Mouse (Mus musculus): ENCODE results near the gene Pkd1l2.

Gene Pkd1l2

GRCm38 (mm10) chr8:117082399-117082872 lies at the start of gene Pkd1l2:
TSS of gene Pkd1l2 (minus strand) at chr8:117082449.
- no peak for DNase-seq (ENCODE audit: low spot score)

GRCm38 (mm10) chr8:117127063-117127462 lies 44.8 kb upstream of the Pkd1l2 start:
- no peak for DNase-seq (ENCODE audit: low spot score)

- no peak for DNase-seq (ENCODE audit: low spot score)
These were observed 44.2 kb upstream of the Pkd1l2 start for GRCm38 (mm10) chr8:117126411-117126810.

GRCm38 (mm10) chr8:117125854-117126253 lies 43.6 kb upstream of the Pkd1l2 start:
- no peak for DNase-seq (ENCODE audit: low spot score)

- DNase-seq (ENCODE audit: low spot score) = peak; percentile 29
These were observed 41.8 kb upstream of the Pkd1l2 start for GRCm38 (mm10) chr8:117123850-117124633.

GRCm38 (mm10) chr8:117121277-117121676 lies 39.0 kb upstream of the Pkd1l2 start:
- peak; percentile 56 for DNase-seq (ENCODE audit: low spot score)

- DNase-seq (ENCODE audit: low spot score) = no peak
These were observed 36.2 kb upstream of the Pkd1l2 start for GRCm38 (mm10) chr8:117118409-117118808.

- no peak for DNase-seq (ENCODE audit: low spot score)
These were observed 34.3 kb upstream of the Pkd1l2 start for GRCm38 (mm10) chr8:117116534-117116933.

GRCm38 (mm10) chr8:117115676-117116446 lies 33.6 kb upstream of the Pkd1l2 start:
- DNase-seq (ENCODE audit: low spot score) = peak; percentile 74

GRCm38 (mm10) chr8:117115094-117115493 lies 32.8 kb upstream of the Pkd1l2 start:
- DNase-seq (ENCODE audit: low spot score) = peak; percentile 23

GRCm38 (mm10) chr8:117112261-117112660 lies 30.0 kb upstream of the Pkd1l2 start:
- DNase-seq (ENCODE audit: low spot score) = peak; percentile 55

GRCm38 (mm10) chr8:117111641-117112040 lies 29.4 kb upstream of the Pkd1l2 start:
- DNase-seq (ENCODE audit: low spot score) = peak; percentile 81

GRCm38 (mm10) chr8:117109801-117110390 lies 27.6 kb upstream of the Pkd1l2 start:
- DNase-seq (ENCODE audit: low spot score) = peak; percentile 81

GRCm38 (mm10) chr8:117109018-117109711 lies 26.9 kb upstream of the Pkd1l2 start:
- no peak for DNase-seq (ENCODE audit: low spot score)

GRCm38 (mm10) chr8:117107533-117107932 lies 25.3 kb upstream of the Pkd1l2 start:
- peak; percentile 69 for DNase-seq (ENCODE audit: low spot score)

GRCm38 (mm10) chr8:117097564-117098191 lies 15.4 kb upstream of the Pkd1l2 start:
- DNase-seq (ENCODE audit: low spot score) = no peak

GRCm38 (mm10) chr8:117097051-117097563 lies 14.9 kb upstream of the Pkd1l2 start:
- no peak for DNase-seq (ENCODE audit: low spot score)

GRCm38 (mm10) chr8:117095647-117096046 lies 13.4 kb upstream of the Pkd1l2 start, which contains the start of gene Bco1:
TSS of gene Bco1 (plus strand) at chr8:117095854.
- DNase-seq (ENCODE audit: low spot score) = no peak

- peak; percentile 31 for DNase-seq (ENCODE audit: low spot score)
These were observed 11.8 kb upstream of the Pkd1l2 start for GRCm38 (mm10) chr8:117094053-117094452.

GRCm38 (mm10) chr8:117089802-117090201 lies 7.6 kb upstream of the Pkd1l2 start:
- DNase-seq (ENCODE audit: low spot score) = no peak

GRCm38 (mm10) chr8:117087036-117087435 lies 4.8 kb upstream of the Pkd1l2 start:
- DNase-seq (ENCODE audit: low spot score) = no peak
